Mouse (Mus musculus) naive thymus-derived CD4-positive, alpha-beta T cell, adult 2 months (primary cell): ENCODE results near the gene Gm5148.

Source experiments
- DNase-seq: peaks from one replicate; pipeline ENCODE4 v3.0.0-alpha.2; 2011; ENCODE audit warnings: low read depth

The Gm5148 gene

DNA sequence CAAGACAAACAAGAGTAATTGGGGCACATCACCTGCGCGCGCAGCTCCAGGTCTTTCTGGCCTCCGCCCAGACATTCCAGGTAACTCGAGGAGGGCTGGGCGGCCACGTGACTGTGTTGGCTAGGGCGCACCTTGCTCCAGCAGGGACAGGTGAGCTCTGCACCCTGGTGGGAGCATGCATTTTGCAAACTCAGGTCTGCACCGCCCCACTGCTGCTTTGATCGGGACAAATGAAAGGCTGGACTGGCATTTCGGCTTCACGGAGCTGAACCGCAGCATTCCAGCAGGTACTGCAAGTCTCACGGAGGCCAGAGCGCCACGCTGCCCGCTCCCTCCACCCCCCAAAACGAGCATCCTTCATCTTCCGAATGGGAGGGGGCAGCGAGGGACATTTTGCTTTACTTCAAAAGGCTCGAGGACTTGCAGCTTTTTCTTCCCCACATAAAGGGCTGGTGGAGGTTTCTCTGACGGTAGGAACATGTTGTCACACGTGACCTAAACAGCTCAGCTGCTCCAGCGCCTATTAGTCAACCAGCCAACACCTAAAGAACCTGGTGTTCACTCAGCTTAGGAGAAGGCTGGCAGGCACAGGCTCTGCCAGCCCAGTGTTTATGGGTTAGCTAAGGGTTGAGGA is at the start of gene Gm5148:
Gene Gm5148 (minus strand): TSS at position 320 of the 634 bp plus-strand sequence.
- peak; percentile 87 for DNase-seq

DNA sequence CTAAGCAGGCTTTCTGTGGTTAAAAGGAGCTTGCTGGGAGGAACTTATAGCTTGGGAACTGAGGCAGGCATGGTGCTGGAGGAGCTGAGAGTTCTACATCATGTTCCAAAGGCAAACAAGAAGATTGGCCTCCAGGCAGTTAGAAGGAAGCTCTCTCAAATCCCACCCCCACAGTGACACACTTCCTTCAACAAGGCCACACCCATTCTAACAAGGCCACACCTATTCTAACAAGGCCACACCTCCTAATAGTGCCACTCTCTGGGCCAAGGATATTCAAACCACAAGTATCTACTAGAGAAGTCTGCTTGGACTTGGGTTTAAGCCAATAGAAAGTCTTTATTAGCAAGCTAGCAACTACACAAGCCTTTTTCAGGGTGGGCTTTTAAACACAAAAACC is 46.7 kb upstream of the Gm5148 start:
- no peak for DNase-seq

DNA sequence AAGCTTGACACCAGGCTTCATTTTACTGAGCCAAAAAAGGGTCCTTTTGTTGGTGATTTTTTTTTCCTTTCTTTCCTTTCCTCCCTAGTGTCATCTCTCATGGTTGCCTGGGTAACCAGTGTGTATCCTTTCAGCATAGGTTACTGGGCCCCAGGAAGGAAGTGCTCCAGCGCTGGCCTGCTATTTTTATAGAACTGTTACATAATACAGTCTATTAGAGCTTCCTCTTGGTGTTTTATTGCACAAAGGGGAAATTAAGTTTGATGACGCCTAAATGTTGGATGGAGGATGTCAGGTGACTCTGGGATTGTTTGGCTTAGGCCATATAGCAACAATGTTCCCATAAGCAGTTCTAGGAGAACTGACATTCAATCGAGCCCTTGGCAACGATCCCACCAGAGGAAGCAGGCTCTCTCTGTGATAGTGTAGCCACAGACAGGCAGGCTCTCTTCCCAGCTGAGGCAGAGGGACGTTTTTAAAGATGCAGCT is 45.0 kb upstream of the Gm5148 start:
- peak; percentile 71 for DNase-seq

DNA sequence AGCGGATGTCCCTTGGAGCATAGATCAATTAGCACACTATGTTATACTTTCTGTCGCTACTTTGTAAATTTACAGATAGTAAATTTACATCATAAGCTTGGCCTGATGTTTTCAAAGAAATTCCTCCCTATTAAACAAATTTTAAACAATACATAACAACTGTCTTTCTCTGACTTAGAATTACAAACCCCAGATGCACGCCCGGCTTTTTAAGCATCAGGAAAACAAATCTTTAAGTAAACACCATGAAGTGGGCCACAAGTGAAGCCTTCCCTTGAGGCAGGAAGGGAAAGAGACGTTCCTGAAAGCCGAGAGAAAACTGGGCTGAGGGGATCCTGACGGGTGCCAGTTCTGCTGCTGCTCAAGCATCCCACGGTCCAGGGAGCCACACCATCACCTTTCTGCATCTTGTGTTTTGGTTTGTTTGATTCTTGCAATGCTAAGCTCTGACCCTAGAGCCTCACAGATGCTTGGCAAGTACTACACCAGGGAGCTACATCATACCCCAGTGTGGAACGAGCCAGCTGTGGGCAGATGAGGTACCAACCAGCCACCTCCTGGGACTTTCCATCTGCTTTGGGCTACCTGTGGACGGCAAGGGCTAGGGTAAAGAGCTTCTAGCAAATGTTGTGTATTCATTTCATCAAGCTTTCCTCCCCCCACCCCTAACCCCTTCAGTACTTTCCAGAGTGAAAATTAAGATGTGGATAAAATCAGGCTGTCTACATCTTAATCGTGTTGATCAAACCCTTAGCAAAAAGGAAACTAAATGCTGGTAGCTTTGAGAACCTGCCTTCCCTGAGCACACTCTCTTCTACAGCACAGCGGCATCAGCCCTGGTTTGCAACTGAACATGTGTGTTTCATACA is 43.1 kb upstream of the Gm5148 start:
- no peak for DNase-seq

DNA sequence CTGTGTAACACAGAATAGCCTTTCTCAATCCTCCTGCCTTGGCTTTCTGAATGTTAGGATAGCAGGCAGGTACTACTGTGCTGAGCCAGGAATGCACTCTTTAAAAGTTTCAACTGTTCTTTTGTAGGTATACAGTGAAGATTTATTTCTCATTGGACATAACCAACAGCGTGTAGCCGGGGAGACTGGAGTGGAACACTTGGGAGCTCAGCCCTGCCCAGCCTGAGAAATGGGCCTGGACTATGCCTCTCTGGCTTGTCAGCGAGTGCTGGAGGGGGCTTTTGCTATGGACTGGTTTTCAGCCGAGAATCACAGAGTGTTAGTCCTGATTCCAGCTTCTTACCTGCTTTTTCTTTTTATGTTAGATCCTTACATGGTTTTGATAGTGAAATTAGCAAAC is 42.3 kb upstream of the Gm5148 start:
- no peak for DNase-seq

DNA sequence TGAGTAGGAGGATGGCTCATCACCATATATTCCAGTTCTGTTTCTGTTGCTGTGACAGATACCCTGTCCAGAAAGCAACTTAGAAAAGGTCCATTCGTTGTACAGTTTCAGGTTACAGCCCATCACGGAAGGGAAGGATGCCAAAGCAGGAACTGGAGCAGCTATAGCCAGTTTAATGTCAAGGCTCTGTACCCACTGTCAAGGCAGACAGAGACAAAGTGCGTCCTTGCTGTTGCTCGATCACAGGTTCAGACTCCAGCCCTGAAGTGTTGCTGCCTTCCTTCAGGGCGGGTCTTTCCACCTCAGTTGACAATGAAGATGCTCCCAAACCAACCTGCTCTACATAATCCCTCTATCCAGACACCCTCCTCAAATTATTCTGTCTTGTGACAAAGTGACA is 41.7 kb upstream of the Gm5148 start:
- no peak for DNase-seq

DNA sequence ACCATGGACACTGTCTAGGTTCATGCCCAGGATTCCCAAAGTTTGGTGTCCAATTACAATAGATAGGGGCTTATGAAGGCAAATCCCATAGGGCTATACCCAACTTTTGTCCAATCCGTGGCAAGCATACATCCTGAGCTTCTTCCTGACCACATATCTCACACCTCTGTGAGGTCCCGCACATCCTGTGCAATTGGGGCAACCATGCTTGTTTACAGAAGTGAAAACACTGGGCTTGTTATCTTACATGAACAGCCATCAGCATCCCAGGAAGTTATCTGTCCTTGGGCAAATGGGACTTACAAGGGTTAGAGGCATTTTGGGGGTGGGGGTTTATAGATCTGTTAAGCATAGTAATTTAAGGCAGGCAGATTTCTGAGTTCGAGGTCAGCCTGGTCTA is 41.0 kb upstream of the Gm5148 start:
- DNase-seq: no peak

DNA sequence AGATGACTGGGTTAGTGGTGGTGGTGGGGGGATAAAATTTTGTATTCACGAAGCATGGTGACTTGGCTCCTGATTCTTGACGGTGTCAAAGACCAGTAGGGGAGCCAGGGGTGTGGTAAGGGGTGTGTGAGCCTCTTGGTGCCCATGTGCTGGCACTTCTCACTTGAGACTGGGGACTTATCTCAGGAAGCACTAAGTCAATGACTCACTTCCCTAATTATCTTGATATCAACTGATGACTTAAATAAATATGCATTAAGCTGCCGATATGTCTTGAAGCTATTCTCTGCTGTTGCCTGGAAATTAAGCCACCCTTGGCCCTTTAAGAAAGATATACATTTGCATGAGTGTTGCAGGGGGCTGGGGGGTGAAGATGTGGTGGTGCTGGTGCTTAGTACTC is 38.0 kb upstream of the Gm5148 start:
- DNase-seq: no peak

DNA sequence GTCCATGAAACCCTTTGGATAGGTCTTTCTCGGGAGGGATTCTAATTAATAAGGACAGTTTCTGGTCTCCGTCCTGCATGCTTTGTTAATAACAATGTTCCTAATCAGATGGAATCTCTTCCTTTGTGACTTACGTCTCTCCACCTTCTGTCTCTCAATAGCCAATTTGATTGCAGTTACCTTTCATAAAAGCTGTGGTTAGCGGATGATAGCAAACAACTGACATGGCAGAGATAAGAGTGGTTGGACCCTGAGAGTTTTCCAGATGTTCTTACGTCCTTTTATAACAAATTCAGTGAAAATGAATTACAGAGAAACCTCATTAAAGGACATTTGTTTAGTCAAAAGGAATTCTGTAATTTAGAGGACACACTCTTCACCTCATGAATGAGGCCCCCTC is 37.5 kb upstream of the Gm5148 start:
- DNase-seq: no peak

DNA sequence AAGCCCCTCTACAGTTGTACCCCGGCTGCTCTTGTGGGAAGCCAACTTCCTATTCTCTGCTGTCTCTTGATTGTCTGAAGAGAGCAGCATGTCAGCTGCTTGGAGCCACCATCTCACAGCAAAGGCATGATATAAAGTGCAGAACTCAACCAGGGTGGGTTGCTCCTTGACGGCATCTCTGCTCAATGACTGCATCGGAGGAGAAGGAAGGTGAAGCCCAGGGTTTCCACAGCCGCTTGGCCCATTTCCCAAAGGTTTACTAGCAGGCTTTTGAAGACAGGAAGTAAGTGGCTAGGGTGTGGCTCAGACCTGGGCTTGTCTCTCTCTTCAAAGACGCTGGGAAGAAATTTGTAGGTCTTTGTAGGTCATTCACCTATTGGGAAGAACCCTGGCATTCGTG is 36.6 kb upstream of the Gm5148 start:
- peak; percentile 69 for DNase-seq

DNA sequence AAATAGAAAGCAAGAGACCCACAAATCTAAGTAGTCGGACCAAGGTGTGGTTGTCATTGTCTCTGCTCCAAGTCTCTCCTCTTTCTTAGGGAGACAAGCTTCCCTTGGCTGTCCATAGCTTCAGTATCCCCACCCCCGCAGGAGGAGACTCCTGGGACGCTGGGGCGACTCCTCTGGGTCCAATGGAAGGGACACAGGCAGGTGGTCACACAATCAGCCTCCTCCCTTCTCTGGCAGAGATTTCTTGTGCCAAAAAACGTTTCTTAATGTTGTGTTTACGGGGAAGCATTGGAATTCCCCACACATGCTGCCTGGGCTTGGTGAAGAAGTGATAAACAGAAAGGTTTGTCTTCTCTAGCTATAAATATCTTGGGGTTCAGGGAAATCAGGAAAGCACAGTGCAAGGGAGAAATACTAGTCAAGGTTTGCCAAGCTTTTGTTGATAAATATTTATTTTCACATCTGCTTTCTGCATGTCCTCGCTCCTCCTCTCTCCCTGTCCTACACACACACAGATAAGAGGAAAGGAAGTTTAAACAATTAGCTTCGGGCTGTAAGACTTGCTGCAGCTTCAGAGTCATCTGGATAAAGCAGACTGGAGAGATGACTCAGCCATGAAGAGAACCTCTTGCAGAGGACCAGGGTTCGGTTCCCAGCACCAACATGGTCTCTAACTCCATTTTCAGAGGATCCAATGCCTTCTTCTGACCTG is 34.5 kb upstream of the Gm5148 start:
- DNase-seq: no peak

DNA sequence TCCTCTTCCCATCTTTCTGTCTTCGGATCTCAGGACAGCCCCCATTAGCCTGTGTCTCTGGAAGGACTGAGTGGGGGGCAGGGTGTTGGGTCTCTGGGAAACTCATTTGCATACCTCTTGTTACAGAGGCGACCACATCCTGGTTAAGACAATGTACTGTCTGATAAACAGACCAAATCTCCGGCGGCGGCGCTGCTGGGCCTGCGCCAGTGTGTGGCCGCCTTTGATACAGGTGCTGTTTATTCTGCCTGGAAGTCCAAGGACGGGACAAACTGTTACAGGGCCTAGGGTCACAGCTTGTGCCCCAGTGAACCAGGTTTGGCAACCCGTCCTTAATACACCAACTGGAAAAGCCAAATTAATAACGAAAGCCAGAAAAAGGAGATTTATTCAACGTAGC is 33.8 kb upstream of the Gm5148 start:
- DNase-seq: peak; percentile 68

DNA sequence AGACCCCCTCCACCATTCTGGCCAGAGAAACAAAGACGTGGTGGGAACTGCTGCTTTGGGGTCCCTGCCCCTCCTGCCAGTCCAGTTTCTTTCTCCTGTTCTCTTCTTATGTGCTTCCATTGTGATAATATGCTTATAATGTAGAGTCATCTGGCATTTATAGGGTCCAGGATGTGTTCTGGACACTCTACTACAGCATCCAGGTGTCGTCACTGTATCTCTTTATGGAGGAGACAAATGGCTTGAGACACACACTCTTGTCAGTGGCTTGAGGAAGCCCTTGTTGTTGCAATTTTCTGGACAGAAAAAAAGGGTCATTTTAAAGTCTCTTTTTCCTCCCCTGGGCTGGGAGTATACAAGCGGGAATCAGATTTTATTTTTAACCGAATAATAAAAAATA is 33.3 kb upstream of the Gm5148 start:
- peak; percentile 22 for DNase-seq

DNA sequence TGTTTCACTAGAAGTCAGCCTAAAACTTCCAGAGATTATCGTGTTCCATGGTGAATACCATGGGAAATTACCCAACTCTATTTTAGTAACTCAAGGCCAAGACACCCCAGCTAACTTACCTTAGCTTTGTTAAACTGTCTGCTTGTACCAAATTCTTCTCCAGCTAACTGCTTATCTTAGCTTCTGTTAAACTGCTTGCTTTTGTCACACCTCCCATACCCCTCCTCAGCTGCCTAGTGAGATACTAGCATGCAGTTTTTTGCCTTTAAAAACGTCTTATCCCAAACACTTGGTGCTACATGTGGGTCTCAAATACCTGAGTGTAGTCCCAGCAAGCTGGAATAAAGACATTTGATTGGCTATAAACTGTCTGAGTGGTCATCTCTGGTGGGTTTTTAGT is 31.7 kb upstream of the Gm5148 start:
- DNase-seq: no peak

DNA sequence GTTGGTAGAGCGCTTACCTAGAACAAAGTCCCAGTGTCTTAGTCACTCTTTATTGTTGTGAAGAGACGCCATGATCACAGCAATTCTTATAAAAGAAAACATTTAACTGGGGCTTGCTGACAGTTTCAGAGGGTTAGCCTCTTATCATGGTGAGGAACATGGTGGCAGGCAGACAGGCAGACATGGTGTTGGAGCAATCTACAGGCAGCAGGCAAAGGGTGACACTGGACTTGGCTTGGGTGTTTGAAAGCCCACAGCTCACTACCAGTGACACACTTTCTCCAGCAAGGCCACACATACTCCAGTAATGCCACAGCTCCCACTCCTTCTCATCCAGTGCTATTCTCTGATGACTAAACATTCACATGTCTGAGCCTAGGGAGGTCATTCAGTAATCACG is 30.3 kb upstream of the Gm5148 start:
- DNase-seq: no peak

DNA sequence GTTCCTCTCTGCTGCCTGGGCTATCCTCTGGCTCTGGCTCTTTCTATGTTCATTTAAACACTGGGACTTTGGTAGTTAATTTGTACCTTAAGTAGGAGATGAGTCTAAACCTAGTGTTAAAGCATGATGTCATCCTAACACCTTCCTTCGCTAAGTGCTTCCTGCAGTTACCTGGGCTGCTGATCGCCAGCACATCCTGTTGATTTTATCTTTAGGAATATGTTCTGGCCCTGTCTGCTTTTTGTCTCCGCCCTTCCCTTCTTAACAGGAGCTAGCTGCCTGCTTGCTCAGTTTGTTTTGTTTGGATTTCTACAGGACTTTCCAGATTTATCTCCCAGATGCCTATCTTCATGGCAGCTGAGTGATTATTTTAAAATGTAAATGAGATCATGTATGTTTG is 28.9 kb upstream of the Gm5148 start:
- DNase-seq: peak; percentile 37

DNA sequence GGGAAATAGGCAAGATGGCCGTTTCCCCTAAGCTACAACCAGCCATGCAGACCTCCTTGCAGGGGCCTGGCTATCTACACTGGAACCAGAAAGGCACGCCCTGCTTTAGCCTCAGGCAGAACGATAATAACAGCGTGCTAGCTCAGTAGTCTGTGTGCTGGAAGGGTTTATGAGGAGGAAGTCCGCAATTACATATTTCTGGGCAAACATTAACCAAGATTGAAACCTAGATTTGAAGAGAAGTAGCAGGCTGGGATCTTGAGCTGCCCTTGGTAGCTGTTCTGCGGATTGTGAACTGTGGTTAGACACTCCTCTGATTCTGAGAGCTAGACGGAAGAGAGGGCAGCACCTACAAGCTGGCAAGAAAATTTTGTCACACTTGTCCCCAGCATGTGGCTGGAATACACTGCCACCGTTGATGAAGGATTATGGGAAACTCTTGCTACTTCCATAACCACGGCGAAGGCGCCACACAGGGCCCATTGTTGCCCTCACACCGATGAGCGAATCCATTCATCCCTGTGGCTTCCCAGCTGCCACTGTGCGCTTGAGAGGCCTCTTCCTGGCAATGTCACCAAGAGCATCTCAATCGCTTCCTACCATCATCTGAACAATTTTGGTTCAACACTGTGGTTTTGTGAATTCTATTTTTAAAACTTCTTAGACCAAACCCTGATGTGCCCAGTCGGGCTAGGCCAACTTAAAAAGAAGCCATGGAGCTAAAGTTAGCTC is 23.9 kb upstream of the Gm5148 start:
- peak; percentile 52 for DNase-seq

DNA sequence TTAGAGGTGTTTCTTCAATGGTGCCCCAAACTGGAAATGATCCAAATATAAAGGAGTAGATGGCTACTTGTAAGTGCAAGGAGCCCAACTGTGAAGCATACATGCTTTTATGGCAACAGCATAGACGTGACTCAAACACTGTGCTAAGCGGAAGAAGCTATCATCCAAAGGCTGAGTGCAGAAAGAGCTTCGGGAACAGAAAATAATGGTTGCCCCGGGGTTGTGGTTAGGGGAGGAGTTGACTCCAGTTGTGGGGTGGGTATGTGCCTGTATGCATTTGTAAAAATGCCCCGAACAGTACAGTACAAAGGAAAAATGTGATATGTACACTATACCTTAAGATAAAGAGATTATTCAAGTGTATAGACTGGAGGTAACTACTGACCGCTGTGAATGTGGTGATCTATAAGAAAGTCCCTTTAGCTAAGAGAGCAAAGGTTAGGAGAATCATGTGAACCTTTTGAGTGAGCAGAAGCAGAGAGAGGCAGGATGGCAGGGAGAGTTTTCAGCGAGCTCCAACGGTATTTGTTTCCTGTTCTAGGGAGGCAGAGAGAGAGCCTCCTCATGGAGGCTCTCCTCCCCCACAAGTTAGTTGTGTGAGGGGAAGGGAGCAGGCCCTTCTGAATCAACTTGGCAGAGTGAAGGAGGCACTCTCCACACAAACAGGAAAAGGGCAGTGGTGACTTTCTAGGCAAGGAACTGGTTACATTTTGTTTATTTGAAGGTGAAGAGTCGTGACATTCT is 23.1 kb upstream of the Gm5148 start:
- peak; percentile 52 for DNase-seq

DNA sequence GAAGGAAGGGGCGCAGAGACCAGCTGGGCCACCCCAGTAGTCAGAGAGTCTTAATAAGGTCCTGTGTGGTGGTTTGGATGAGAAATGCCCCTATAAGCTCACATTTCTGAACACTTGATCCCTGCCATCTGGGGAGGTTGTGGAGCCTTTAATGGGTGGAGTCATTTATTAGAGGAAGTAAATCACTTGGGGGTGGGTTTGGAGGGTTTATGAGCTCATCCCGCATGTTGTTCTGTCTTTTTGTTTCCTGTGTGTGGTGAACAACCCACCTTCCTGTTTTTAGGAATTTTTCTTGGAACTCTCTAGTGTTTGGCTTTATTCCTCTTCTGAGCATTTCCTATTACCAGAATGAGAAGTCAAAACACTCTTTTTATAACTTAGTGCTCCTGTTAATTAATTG is 19.8 kb upstream of the Gm5148 start:
- DNase-seq: no peak

DNA sequence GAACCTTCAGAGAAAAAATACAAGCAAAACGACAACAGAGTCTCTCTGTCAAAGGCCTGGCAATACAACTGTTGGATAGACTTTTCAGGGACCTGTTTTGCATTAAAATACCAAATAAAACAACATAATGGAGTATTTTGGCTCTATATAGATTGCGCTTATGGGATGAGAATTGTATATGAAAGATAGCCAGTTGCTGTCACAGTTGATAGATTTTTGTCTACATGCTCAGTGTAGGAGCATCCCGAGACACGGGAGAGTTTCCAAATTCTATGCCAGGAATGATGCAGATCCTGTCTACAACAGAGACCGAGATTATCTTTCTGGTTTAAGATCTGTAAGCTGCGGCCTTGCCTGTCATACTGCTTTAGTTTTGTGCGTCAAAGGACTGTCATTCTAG is 15.7 kb upstream of the Gm5148 start:
- no peak for DNase-seq

DNA sequence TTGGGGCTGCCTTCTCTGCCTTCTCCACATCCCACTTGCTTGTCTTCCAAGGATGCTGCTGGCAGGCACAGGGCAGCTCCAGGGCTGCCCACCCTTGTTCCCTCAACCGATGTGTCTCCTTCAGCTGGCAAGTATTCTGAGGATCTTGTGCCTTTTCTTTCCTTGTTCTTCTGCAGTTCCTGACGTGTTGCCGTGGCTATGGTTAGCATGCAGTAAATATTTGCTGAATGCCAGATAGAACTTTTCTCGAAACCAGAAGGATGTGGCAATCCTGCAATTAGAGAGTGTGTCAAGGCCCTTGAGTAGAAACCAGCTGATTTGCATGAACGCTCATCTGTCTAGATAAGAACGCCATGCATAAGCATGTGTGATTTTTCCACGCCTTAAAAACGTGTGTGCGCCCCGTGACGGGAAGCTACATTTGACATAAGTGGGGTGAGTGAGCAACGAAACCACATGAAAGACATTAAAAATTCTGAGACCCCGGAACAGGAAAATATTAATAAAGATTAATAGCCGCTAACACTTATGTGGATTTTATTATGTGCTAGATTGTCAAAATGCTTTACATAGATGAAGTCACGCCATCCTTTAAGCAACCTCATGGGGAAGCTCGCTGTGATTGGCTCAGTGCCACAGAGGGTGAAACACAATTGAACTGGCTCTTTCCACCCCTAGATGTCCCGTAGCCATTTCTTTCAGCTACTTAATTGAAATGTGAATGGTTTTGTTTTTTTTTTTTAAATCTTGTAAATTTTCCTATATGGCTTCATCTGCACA is 14.1 kb upstream of the Gm5148 start:
- DNase-seq: peak; percentile 37
